Mouse (Mus musculus): Measurements from ENCODE around the gene Rnf43. TPM values are rescaled to one million over a fixed set of nuclear protein-coding genes. Genes with fewer than 3 reads are reported as not detected.

The Rnf43 gene
- total RNA-seq, 2 experiments from 2014 or later = 4.4 to 5.7 TPM

DNA sequence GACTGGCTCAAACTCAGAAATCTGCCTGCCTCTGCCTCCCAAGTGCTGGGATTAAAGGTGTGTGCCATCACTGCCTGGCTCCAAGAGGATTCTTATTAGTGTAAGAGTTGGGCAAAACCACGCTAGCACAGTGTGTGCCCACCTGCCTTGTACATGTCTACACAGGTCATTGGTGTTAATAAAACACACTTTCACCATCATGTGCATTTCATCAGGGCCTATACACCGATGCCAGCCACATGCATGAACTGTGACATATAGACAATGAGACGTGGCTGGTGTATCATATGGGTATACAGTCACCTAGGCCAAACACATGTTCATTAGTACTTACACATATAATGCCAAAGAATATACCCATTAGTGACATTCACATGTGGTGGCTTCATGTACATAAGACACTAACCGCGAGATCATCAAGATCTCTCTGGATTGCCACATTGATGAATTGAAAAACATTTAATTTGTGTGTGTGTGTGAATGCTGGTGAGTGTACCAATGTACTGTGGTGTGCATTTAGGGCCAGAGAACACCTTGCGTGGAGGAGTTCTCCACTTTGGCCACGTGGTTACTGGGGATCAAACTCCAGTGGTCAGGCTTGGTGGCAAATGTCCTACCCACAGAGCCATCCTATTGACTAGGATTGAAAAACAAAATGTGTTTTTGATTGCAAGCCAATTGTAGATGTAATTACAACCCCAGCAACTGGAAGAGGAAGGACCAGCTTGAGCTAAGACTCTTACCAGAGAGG is 95.8 kb downstream of the Rnf43 start:
- no peak for DNase-seq (ENCODE audit: low spot score in 2 of 2)

DNA sequence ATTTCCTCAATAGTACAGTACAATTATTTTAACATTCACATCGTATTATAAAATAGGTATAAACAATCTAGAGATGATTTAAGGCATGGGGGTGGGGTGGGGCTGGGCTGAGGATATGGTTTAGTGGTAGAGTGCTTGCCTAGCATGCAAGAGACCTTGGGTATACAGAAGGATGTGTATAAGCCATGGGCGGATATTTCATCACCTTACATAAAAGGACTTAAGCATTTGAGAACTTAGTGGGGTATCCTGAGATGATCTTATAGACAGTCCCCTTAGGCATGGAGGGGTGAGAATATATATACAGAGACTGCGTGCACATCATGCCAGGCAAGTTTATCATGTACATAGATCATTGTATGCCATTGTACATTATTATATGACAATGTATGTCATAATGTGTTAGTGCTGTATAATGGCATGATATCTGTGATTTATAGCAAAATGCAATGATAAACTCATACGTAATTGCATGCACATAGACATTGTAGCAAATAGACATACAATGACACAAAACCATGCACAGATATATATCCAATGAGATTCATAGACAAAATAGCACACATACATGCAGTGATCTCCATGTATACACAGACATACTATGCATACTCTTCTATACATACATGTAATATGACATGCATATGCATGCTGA is 96.6 kb downstream of the Rnf43 start:
- no peak for DNase-seq (ENCODE audit: low spot score in 2 of 2)

DNA sequence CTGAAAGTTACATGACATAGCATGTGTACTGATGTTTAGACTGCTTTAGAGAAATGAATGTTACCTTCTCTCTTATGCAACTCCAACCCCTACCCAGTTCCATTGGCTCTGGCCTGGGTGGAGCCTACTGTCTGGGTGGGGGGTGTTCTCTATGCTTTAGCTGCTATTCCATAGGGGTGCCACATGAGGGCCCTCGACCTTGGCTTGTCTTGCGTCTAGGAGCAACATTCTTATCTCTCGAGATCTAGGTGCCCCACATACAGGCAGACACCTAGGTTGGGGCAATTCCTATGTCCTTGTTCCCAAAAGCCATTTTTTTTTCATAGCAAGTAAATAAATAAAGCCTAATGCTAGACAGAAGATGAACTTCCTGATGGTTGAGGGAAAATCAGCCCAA is 97.1 kb downstream of the Rnf43 start:
- DNase-seq (ENCODE audit: low spot score in 2 of 2) = no peak

DNA sequence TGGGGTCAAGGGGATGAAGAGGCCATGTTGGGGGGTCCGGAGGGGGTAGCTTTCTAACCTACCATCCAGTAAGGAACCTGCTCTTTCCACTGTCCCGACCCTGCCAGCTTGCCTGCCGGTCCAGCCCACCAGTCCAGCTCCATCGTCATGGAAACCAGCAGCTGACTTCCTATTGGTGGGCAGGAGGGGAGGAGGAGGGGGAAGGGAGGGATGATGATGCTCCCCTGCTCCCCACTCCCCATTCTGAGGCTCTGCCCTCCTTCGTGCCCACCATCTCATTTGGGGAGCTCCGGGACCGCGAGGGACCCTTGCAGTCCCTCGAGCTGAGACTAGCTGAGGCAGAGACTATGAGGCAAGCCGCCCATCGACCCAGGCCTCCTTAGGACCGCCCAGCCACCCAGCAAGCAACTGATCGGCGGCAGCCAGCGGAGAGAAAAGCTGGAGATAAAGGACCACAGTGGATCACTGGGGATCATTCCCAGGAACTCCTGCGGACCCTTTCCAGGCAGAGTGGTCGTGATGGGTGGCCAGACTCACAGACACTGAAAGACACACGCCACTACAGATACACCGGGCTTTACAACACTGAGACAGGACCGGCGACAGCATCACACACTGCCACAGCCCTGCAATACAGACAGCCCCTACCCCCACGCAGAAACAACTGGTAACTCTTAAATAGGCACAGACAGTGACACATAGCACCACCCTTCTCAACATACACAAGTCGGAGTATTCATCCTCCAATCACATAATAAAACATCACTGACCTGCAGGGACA is 98.0 kb downstream of the Rnf43 start, which contains the start of gene Tspoap1:
Tspoap1 (plus strand) TSS at position 241 of the 781 bp plus-strand sequence.
- DNase-seq (ENCODE audit: low spot score in 2 of 2) = no peak

DNA sequence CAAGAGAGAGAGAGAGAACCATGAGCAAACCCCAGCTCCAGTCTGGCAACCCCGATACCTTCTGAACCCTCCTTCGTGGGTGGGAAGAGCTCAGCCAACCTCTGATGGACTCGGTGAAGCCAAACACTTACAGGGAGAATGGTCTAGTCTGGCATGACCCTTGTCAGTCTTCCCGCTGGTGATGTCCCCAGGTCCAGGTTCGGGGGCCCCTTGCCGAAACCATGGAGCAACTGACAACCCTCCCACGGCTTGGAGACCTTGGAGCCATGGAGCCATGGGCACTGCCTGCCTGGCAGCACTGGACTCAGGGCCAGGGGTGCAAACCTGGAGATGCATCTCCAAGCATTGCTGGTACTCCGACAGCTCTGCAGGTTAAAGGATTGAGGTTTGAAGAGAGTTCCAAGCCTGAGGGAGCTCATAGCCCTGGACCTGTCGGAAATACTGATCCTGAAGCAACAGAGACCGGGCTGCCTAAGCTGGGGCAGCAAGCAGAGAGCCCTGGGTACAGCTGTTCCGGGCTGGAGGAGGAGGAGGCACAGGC is 98.7 kb downstream of the Rnf43 start:
- DNase-seq (ENCODE audit: low spot score in 2 of 2) = no peak

DNA sequence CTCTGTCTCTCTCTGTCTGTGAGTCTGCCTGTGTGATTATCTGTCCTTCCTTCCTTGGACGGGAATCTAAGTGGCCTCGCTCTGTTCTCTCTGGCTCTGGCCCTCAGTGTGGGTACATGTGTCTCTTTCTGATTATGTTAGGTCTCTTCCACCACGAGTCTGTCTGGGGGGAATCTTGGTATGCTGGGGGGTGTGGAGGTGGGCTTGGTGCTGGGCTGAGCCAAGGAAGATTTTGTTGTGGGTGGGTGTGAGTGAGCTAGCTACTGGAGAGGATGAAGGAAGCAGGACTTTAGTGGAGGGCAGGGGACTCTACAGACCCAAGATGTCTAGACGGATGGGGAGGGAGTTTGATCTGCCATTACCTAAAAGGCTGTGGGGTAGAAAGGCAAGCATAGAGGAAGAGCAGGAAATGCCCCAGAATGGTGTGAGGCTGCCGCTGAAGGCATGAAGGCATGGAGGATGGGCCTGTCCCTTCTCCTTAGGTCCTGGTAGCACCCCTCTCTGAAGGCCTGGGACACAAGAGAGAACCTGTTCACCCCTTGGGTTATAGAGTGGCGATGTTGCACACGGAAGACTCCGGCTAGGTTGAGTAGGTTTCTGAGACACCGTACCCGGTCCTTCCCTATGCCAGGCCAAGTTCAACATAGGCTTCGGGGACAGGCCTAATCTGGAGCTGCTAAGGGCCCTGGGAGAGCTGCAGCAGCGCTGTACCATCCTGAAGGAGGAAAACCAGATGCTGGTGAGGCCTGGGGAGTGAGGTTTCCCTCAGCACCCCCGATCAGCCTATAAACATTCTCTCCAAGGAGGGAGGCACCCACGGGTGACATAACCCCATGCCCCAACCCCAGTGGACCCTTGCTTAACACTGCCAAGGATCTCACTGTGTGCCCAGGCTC is 99.5 kb downstream of the Rnf43 start:
- no peak for DNase-seq (ENCODE audit: low spot score in 2 of 2)

DNA sequence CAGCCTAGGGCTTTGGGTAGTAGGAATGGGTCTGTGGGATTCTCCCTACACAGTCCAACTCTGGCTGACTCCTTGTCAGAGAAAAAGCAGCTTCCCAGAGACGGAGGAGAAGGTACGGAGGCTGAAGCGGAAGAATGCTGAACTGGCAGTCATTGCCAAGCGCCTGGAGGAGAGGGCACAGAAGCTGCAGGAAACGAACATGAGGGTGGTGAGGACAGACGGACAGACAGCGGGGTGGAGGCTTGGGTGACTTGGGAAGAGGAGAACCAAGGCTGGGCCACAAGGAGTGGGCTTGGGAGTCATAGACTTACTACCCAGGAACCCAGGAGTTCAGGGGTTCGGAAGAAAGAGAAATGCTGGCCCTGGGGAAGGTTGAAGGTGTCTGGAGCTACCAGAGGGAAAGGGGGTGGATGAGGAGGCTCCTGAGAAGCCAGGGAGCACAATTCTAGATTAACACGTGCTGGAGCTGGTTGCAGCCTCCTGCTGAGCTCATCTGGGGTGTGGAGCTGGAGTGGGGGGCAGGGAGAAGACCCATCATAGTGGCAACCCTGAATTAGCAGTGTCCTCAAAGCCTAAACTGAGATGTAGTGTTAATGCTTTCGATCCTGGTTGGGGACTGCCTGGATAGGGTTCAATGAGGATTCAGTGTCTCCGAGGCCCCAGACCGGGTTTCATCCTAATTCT is 100.3 kb downstream of the Rnf43 start:
- no peak for DNase-seq (ENCODE audit: low spot score in 2 of 2)

DNA sequence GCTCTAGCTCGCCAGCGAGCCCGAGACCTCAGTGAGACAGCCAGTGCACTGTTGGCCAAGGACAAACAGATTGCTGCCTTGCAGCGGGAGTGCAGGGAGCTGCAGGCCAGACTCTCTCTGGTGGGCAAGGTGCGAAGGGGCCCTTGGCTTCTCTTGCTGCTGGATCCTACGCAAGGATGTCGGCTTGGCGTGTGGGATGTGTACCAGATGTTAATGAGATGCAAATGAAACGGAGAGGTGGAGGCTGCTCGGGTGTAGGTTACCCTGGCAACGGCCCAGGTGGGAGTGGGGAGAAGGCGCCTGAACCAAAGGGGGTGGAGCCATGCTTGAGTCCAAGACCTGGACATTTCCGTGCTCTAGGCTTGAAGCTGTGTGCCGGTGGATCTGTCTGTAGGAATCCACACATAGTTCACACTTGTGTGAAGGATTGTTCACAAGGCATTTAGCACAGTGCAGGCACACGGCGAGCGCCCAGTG is 101.0 kb downstream of the Rnf43 start:
- no peak for DNase-seq (ENCODE audit: low spot score in 2 of 2)

DNA sequence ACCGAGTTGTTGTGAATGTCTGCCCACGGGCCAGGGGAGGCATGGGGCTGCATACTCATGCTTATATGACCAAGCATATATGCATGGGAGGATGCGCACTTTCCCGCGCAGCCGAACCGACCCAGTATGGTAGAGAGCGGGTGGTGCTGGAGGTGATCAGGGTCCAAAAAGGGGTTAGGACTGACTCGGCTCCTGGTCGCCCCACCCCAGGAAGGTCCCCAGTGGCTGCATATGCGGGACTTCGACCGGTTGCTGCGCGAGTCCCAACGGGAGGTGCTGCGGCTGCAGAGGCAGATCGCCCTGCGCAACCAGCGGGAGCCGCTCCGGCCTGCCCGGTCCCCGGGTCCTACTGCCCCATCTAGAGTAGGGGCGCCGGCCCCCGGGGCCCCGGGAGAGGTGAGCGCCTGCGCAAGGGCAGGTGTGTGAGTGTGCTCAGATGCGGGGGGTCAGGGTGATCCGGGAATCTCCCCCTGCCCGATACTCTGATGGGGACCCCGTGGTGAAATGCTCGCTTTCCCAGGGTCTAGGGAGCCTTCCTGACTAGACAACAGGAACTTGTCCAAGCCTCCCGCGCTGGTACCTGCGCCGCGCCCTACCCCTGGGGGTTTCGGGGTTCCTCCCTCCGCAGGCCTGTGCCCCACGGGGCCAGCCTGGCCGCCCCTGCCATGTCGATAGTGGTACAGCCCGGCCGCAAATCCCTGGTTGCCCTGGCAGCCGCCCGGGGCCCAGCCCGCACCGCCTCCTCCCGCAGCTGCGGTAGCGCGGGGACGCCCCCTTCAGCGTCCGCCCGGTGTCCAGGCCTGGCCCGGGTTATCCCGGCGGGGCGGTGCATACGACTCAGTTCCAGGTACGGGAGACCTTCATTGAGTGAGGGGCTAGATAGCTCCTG is 101.7 kb downstream of the Rnf43 start:
- DNase-seq (ENCODE audit: low spot score in 2 of 2) = no peak

DNA sequence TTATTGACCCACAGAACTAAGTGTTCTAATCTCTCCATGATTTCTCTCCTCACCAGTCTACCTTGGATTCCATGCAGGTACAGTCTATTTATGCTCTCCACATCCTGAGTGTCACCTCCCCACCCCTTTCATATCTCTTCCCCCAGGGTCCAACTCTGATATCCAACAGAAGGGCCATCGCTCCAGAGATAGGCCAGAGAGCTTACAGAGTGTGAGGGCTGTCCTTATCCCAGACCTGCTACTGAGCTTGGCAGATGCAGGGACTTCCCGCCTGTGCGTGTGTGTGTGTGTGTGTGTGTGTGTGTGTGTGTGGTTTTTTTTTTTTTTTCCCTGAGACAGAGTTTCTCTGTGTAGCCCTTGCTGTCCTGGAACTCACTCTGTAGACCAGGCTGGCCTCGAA is 106.2 kb downstream of the Rnf43 start:
- DNase-seq (ENCODE audit: low spot score in 2 of 2) = no peak

DNA sequence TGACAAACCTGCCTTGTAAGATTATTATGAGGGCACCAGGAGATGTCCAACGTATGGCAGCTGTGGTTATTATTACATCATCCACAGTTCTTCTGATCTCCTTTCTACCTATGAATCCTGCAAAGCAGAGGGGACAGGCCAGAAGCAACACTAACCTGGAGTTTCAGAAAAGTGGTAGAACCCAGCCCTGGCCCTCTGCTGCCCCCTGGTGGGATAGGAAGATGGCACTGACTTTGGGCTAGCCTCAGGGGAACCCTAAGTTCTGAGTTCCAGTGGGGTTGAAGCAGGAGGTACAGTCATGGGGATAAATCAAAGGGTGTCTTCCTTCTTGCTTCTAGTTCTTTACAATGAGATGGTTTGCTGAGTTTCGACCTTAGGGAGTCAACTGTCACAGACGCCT is 108.5 kb downstream of the Rnf43 start:
- DNase-seq (ENCODE audit: low spot score in 2 of 2) = peak; percentile 50 to 66

DNA sequence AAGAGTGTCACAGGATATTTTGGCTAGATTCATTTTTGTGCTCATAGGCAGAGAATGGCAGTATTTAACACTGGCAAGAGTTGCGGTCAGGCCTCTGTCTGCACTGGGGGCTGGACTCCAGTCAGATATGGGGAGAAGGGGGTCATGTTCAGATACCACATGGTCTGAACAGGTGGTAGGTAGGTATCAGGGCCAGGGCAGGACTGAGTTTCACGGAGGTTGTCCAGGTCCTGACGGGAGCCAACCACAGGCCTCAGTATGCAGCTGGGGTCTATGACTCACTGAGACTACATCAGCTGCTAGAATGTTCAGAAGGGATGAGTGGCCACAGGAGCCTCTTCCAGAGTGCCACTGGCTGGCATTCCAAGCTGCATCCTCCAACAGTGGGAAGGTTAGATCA is 109.8 kb downstream of the Rnf43 start:
- DNase-seq (ENCODE audit: low spot score in 2 of 2) = no peak

DNA sequence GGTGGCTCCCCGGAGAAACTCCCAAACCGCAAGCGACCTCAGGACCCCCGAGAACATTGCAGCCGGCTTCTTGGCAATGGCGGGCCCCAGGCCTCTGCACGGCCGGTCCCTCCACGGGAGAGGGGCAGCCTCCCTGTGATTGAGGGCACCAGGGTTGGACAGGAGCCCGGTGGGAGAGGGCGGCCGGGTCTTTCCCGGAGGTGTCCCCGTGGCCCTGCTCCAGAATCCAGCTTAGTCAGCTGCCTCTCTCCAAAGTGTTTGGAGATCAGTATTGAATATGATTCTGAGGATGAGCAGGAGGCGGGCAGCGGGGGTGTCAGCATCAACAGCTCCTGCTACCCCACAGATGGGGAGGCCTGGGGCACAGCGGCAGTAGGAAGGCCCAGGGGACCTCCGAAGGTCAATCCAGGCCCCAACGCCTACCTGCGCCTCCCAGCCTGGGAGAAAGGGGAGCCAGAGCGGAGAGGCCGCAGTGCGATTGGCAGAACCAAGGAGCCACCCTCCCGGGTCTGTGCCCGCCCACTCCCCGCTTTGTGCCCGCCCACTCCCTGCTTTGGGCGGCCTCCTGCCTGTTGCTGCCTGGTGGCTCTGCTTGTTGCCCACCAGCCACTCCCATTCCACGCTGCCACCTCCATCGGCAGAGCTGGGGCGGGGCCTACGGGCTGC is 115.7 kb downstream of the Rnf43 start:
- DNase-seq (ENCODE audit: low spot score in 2 of 2) = no peak

DNA sequence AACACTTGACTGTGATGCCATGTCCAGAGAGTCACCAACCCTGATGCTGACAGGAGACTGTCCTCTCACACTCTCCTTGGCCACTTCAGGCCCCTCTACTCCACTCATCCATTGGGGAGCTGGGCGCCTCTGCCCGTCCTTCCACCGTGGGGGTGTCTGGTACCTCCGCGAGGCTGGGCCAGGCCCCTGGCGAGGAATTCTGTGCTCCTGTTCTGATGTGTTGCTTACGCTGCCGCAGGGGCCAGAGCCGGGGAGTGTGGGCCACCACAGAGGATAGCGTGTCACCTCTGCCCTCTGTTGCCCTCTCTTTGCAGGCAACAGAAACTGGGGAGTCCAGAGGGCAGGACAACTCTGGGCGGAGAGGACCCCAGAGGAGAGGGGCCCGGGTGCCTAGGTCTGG is 116.4 kb downstream of the Rnf43 start:
- no peak for DNase-seq (ENCODE audit: low spot score in 2 of 2)

DNA sequence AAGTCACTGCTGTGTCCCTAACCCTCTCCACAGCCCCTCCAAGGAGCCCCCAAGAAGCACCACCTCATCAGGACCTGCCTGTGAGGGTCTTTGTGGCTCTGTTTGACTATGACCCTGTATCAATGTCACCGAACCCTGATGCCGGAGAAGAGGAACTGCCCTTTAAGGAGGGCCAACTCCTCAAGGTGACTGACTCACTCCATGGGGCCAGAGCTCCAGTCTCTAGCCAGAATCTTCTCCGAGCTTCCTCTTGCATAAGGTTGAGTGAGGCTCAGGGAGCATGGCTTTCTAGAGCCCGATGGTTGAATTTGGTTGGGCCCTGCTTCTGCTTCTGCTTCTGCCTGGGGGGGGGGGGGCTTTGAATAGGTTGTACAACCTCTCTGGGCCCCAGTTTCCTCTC is 116.9 kb downstream of the Rnf43 start:
- DNase-seq (ENCODE audit: low spot score in 2 of 2) = no peak

DNA sequence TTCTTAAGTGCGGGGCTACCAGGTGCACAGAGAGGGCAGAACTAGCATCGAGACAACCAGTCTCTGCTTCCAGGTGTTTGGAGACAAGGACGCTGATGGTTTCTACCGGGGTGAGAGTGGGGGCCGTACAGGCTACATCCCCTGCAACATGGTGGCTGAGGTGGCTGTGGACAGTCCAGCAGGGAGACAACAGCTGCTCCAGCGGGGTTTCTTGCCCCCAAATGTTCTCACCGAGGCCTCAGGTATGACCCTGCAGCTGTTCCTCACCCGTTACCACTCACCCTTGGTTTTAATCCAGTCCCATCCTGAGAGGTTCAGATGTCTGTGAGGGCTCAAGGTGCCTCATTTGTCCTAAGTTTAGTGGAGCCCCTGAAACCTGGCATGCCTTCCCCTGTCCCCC is 117.6 kb downstream of the Rnf43 start:
- no peak for DNase-seq (ENCODE audit: low spot score in 2 of 2)

All from adrenal gland, postnatal 4 days (tissue).